Mouse (Mus musculus) neural tube, embryonic 15.5 days (tissue): ENCODE results near the gene Ikzf4. TPM values are rescaled to one million over a fixed set of nuclear protein-coding genes. Genes with fewer than 3 reads are reported as not detected.
"Not testable (repeated sequence)": the region's sequence is repeated elsewhere in the genome, so short reads cannot be mapped to it uniquely, and the experiment has no call there.

Experiments used
- ATAC-seq: fragments of 200-750 bp; cut with Nextera tagmentation; 2 replicates; pipeline ENCODE4 v1.8.0; 2017; ENCODE audit warnings: mild to moderate bottlenecking, moderate TSS enrichment, moderate library complexity; ENCODE audit not compliant: low FRiP score
- H3K27ac ChIP-seq: fragments of 300-500 bp; sonication (generic); replicated peaks from 2 replicates; pipeline ENCODE4 v1.5.1; 2015; ENCODE audit warnings: mild to moderate bottlenecking, inconsistent platforms
- H3K27me3 ChIP-seq: fragments of 300-500 bp; sonication (generic); replicated peaks from 2 replicates; pipeline ENCODE4 v1.6.1; 2015; ENCODE audit warnings: inconsistent platforms
- H3K36me3 ChIP-seq: fragments of 300-500 bp; sonication (generic); 2 replicates; pipeline ENCODE4 v1.6.1; 2015; ENCODE audit warnings: inconsistent platforms
- H3K4me1 ChIP-seq: fragments of 300-500 bp; sonication (generic); 2 replicates; pipeline ENCODE4 v1.6.1; 2015; ENCODE audit warnings: inconsistent platforms
- H3K4me2 ChIP-seq: fragments of 300-500 bp; sonication (generic); 2 replicates; pipeline ENCODE4 v1.6.1; 2015; ENCODE audit warnings: inconsistent platforms, mild to moderate bottlenecking, moderate library complexity
- H3K4me3 ChIP-seq: fragments of 300-500 bp; sonication (generic); replicated peaks from 2 replicates; pipeline ENCODE4 v1.5.1; 2015; ENCODE audit warnings: mild to moderate bottlenecking, inconsistent platforms
- H3K9ac ChIP-seq: fragments of 300-500 bp; sonication (generic); replicated peaks from 2 replicates; pipeline ENCODE4 v1.6.1; 2015; ENCODE audit warnings: mild to moderate bottlenecking, inconsistent platforms
- H3K9me3 ChIP-seq: fragments of 300-500 bp; sonication (generic); replicated peaks from 2 replicates; pipeline ENCODE4 v1.6.1; 2016; ENCODE audit warnings: inconsistent platforms
- WGBS: fragments of 180-500 bp; shearing (Covaris S2); methylation state at CpG from one replicate; pipeline ENCODE4 v1.1.7; 2015; ENCODE audit warnings: mixed read lengths; 5-methylcytosine and 5-hydroxymethylcytosine counted together
- polyA plus RNA-seq: library from polyadenylated mRNA; unstranded; fragments of >200 nt; fragmentation: Nextera tagmentation; extraction: Ambion mirVana; gene quantifications from 2 replicates; pipeline ENCODE4 v1.2.1, GENCODE M21; 2015

Ikzf4 gene
- polyA plus RNA-seq, 1 experiment from 2014 or later, result 17.0 TPM

- Histone ChIP-seq H3K27ac (no peak overlapping the region), H3K4me1 (peaks cover 5% of the 10 kb centered on the region; the same call in 1 of the 2 replicates), H3K9ac (no peak overlapping the region), H3K4me3 (no peak overlapping the region), H3K9me3 (no peaks in the 10 kb centered on the region), H3K36me3 (peaks cover 81% of the 10 kb centered on the region), H3K4me2 (peak overlapping the region; percentile 35; the same call in 1 of the 2 replicates), H3K27me3 (no peaks in the 10 kb centered on the region)
- 45% methylated on average over 6 of the region's 6 CpGs for WGBS
- ATAC-seq, result no peak
Observed at GRCm38 (mm10) chr10:128636561-128636960, 9.2 kb downstream of the Ikzf4 start.

GRCm38 (mm10) chr10:128635697-128636096 lies 10.1 kb downstream of the Ikzf4 start:
- H3K4me2 ChIP-seq, result no peak overlapping the region
- H3K4me3 ChIP-seq, result no peak overlapping the region
- H3K27ac ChIP-seq, result no peak overlapping the region
- H3K27me3 ChIP-seq, result no peaks in the 10 kb centered on the region
- no peaks in the 10 kb centered on the region for H3K9me3 ChIP-seq
- no peak for ATAC-seq
- peaks cover 73% of the 10 kb centered on the region for H3K36me3 ChIP-seq
- peaks cover 5% of the 10 kb centered on the region; the same call in 1 of the 2 replicates for H3K4me1 ChIP-seq
- 97% methylated on average over 13 of the region's 13 CpGs for WGBS
- H3K9ac ChIP-seq, result no peak overlapping the region

GRCm38 (mm10) chr10:128631571-128631970 lies 14.2 kb downstream of the Ikzf4 start:
- Histone ChIP-seq H3K36me3 (peaks cover 41% of the 10 kb centered on the region), H3K9ac (no peak overlapping the region), H3K27ac (no peak overlapping the region), H3K4me3 (no peak overlapping the region), H3K27me3 (no peaks in the 10 kb centered on the region), H3K9me3 (no peaks in the 10 kb centered on the region), H3K4me1 (no peaks in the 10 kb centered on the region), H3K4me2 (no peak overlapping the region)
- WGBS, result 32% methylated on average over 6 of the region's 6 CpGs
- ATAC-seq, result no peak

GRCm38 (mm10) chr10:128630306-128630705 lies 15.5 kb downstream of the Ikzf4 start:
- not testable (repeated sequence) for H3K9ac ChIP-seq
- WGBS, result 88% methylated on average over 5 of the region's 5 CpGs

GRCm38 (mm10) chr10:128629746-128630145 lies 16.0 kb downstream of the Ikzf4 start:
- Histone ChIP-seq H3K36me3 (peaks cover 28% of the 10 kb centered on the region), H3K9ac (no peak overlapping the region), H3K4me3 (no peak overlapping the region), H3K4me2 (no peak overlapping the region), H3K27me3 (no peaks in the 10 kb centered on the region), H3K27ac (no peak overlapping the region), H3K9me3 (no peaks in the 10 kb centered on the region), H3K4me1 (peaks cover 10% of the 10 kb centered on the region)
- WGBS, result 64% methylated on average over 2 of the region's 2 CpGs
- ATAC-seq, result no peak

More at GRCm38 (mm10) chr10:128630306-128630705, 15.5 kb downstream of the Ikzf4 start:
- not testable (repeated sequence) for H3K4me3 ChIP-seq, ATAC-seq, H3K27ac ChIP-seq, H3K4me1 ChIP-seq, H3K4me2 ChIP-seq, H3K9me3 ChIP-seq, H3K27me3 ChIP-seq
- peaks cover 29% of the 10 kb centered on the region for H3K36me3 ChIP-seq

GRCm38 (mm10) chr10:128627398-128628317 lies 18.1 kb downstream of the Ikzf4 start:
- Histone ChIP-seq H3K27ac (no peak overlapping the region), H3K4me3 (no peak overlapping the region), H3K27me3 (no peaks in the 10 kb centered on the region), H3K9ac (no peak overlapping the region), H3K4me2 (no peak overlapping the region), H3K36me3 (peaks cover 28% of the 10 kb centered on the region), H3K4me1 (peaks cover 11% of the 10 kb centered on the region), H3K9me3 (no peaks in the 10 kb centered on the region)
- no peak for ATAC-seq
- 89% methylated on average over 10 of the region's 10 CpGs for WGBS

GRCm38 (mm10) chr10:128626311-128627310 lies 19.2 kb downstream of the Ikzf4 start, which contains the start of gene Rps26:
TSS of gene Rps26 (minus strand) at chr10:128626747.
- ATAC-seq, result peak; percentile 95
- Histone ChIP-seq H3K27me3 (no peaks in the 10 kb centered on the region), H3K27ac (peak within 1 kb of the TSS; percentile 83), H3K4me3 (peak within 1 kb of the TSS; percentile 91), H3K36me3 (peaks cover 26% of the 10 kb centered on the region), H3K9me3 (no peaks in the 10 kb centered on the region), H3K9ac (peak within 1 kb of the TSS; percentile 93), H3K4me2 (peak within 1 kb of the TSS; percentile 82), H3K4me1 (peaks cover 11% of the 10 kb centered on the region)
- 1% methylated on average over 40 of the region's 40 CpGs for WGBS

- no peaks in the 10 kb centered on the region for H3K9me3 ChIP-seq
- peaks cover 26% of the 10 kb centered on the region for H3K36me3 ChIP-seq
- H3K4me1 ChIP-seq, result peaks cover 11% of the 10 kb centered on the region
- ATAC-seq, result no peak
- 51% methylated on average over 7 of the region's 7 CpGs for WGBS
- peak overlapping the region; percentile 93 for H3K9ac ChIP-seq
- peak overlapping the region; percentile 82 for H3K4me2 ChIP-seq
- peak overlapping the region; percentile 83; the same call in 1 of the 2 replicates for H3K27ac ChIP-seq
- H3K27me3 ChIP-seq, result no peaks in the 10 kb centered on the region
- H3K4me3 ChIP-seq, result peak overlapping the region; percentile 91
Observed at GRCm38 (mm10) chr10:128625287-128625894, 20.4 kb downstream of the Ikzf4 start.

GRCm38 (mm10) chr10:128623106-128623613 lies 22.6 kb downstream of the Ikzf4 start:
- H3K27me3 ChIP-seq, H3K4me2 ChIP-seq, H3K9me3 ChIP-seq, H3K4me3 ChIP-seq, ATAC-seq, H3K9ac ChIP-seq, H3K27ac ChIP-seq: not testable (repeated sequence)
- 83% methylated on average over 4 of the region's 4 CpGs for WGBS
- peaks cover 11% of the 10 kb centered on the region for H3K4me1 ChIP-seq
- peaks cover 26% of the 10 kb centered on the region for H3K36me3 ChIP-seq

- 79% methylated on average over 4 of the region's 4 CpGs for WGBS
- H3K9ac ChIP-seq, result no peak overlapping the region
- H3K9me3 ChIP-seq, result no peaks in the 10 kb centered on the region
- no peak overlapping the region for H3K4me2 ChIP-seq
- H3K27me3 ChIP-seq, result no peaks in the 10 kb centered on the region
- H3K36me3 ChIP-seq, result peaks cover 26% of the 10 kb centered on the region
- no peak for ATAC-seq
- no peak overlapping the region for H3K4me3 ChIP-seq
- peaks cover 11% of the 10 kb centered on the region for H3K4me1 ChIP-seq
- H3K27ac ChIP-seq, result no peak overlapping the region
Observed at GRCm38 (mm10) chr10:128622702-128623101, 23.1 kb downstream of the Ikzf4 start.
